Mouse (Mus musculus): ENCODE results near the gene Ttc13. TPM values are rescaled to one million over a fixed set of nuclear protein-coding genes. Genes with fewer than 3 reads are reported as not detected.

Ttc13 gene
- total RNA-seq, 2 experiments from 2014 or later, result 51.8 to 54.9 TPM

Other genes with a start within 250 kb of the Ttc13 start
- gene Cog2, start 201.2 kb downstream of the Ttc13 start, total RNA-seq (2021), result 10 to 100 TPM; 33.7 to 38.2 TPM
- gene Agt, start 152.3 kb downstream of the Ttc13 start, total RNA-seq (2021), result 10 to 100 TPM; 56.4 to 82.1 TPM
- under 1 TPM in 1 of 2 experiments, not detected in 1; 0.18 TPM for gene Capn9, start 145.9 kb downstream of the Ttc13 start, total RNA-seq (2021)
- 10 to 100 TPM; 94.7 to 99.2 TPM for gene 2310022B05Rik, start 58.6 kb downstream of the Ttc13 start, total RNA-seq (2021)
- gene Arv1, start 156 bp upstream of the Ttc13 start, total RNA-seq (2021), result 10 to 100 TPM; 11.3 to 13.3 TPM
- gene Fam89a, start 29.8 kb upstream of the Ttc13 start, total RNA-seq (2021), result under 1 TPM; 0.67 to 0.97 TPM
- gene Trim67, start 71.1 kb upstream of the Ttc13 start, total RNA-seq (2021), result 10 to 100 TPM; 14.9 to 16.5 TPM
- 10 to 100 TPM; 66.3 to 69.6 TPM for gene Gnpat, start 141.1 kb upstream of the Ttc13 start, total RNA-seq (2021)
- gene 2810004N23Rik, start 141.1 kb upstream of the Ttc13 start, total RNA-seq (2021), result 10 to 100 TPM; 23.5 to 24.0 TPM
- 10 to 100 TPM; 35.3 to 37.0 TPM for gene Exoc8, start 175.7 kb upstream of the Ttc13 start, total RNA-seq (2021)
- gene Sprtn, start 175.9 kb upstream of the Ttc13 start, total RNA-seq (2021), result 10 to 100 TPM; 12.8 to 14.3 TPM
- gene Egln1, start 227.3 kb upstream of the Ttc13 start, total RNA-seq (2021), result 10 to 100 TPM; 59.9 to 63.3 TPM

Data from layer of hippocampus, postnatal 14 days (tissue).